Mouse (Mus musculus) cerebellum, postnatal 10 days (tissue): ENCODE data around the gene Prkar1a.
A peak's percentile ranks its signal among the peaks of the same experiment; 100 is the strongest.
"Not testable (repeated sequence)": the region's sequence is repeated elsewhere in the genome, so short reads cannot be mapped to it uniquely, and the experiment has no call there.

Experiments used
- DNase-seq, 2 experiments: peaks; one replicate each; pipeline ENCODE4 v3.0.0; 2021; ENCODE audit warnings: mixed read lengths in 2 of 2

The Prkar1a gene

DNA sequence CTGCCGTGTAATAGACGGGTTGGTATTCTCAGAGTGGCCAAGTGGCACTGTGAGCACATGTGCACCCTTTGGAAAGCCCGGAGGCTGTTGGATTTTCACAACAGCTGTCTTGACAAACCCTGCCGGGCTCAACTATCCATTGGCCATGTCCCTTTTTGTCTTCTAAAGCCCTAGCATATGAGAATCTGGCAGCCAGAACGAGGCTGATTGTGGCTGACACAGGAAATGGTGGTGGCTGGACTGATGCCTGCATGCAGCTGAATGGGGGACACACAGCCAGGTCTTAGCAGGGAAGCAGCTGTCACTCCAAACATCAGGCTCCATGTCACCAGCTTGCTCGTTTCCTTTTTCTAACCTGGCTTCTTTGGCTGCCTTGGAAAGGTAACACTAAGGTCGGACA, 695 bp upstream of the Prkar1a start:
- DNase-seq, result peak; percentile 86 to 90

DNA sequence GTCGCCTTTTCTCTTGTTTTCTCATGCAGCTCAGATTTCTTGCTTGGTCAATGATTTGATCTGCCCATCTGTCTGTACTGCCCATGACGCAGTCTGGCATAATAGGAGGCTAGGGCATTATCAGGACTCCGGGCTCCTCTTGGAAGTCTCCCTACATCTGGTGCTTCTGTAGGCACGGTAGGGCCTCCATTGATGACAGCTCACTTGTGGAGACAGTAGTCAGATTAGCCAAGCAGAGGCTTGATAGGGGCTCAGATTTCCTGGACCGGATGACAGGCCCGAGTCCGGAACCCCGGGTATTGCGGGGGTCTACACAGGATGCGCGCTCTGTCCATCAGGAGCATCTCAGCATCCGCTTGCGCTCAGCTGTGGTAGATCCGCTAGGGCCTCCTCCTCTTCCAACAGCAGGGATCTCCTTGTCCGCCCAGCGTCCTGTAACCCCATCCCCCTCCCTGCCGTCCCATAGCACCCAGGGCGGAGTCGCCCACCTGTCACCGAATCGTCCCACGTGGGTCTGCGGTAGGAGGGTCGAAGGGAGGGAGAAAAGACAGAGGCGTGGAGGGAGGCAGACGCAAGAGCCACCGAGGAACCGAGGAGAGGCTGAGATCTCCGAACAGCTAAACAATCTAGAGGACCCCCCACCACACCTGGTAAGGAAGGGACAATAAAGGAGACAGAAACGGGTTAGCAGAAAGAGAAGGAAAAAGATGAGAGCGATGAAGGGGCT, 933 bp downstream of the Prkar1a start:
- peak; percentile 94 to 95 for DNase-seq

GRCm38 (mm10) chr11:109650788-109651565, 1.8 kb downstream of the Prkar1a start:
- peak; percentile 97 to 98 for DNase-seq

DNA sequence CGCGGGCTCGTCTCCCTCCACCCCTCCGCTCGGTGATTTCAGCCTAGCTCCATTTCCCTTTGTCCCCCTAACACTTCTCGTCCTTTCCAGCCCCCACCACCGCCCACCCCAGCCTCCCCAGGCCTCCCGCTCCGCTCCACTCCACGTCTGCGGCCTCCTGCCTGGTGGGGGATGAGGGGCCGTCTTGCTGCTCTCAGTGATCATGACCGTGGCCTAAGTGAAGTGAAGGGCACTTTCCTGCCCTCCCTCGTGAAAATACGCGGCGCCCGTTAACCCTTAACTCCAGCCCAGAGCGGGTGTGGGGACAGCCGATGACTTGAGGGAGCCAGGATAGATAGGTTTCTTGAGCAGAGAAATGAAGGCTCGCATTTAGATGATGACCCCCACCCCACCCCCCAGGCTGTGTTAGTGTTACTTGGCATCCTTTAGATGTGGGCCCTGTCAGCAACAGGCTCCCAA, 2.4 kb downstream of the Prkar1a start:
- peak; percentile 57 to 61 for DNase-seq

- no peak for DNase-seq
Measured at GRCm38 (mm10) chr11:109652505-109652904, 3.3 kb downstream of the Prkar1a start.

DNA sequence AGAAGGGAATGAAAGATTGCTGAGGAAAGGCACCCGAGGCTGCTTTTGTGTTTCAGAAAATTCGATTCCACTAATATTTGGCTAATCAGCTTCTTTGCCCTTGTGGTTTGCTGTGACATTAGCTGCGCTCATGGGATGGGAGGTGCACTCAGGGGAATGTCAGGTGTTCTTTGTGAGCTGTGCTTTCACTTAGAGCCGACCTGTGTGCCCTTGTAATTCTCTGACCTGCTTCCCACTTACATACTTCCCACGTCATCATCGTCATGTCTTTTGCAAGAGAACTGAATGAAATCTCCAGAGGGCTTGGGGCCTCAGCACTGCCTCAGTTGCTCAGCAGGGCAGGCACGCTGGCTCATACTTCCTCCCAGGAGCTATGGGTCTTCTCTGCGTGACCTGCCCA, 4.0 kb downstream of the Prkar1a start:
- no peak for DNase-seq

DNA sequence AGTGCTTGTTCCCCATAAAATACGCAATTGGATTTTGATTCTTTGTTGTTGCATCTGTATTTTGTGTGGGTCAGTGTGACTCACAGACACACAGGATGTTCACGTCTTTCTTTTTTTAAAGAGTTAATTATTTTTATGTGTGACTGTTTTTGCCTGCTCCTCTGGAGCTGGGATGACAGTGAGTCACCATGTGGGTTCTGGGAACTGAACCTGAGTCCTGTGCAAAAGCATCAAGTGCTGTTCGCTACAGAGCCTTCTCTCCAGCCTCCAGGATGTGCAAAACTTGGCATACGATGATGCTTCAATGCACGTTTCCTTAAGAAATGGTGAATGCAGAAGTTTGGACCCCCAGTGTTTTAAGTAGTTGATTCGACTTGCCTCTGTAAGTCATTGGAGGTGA, 5.4 kb downstream of the Prkar1a start:
- no peak for DNase-seq

GRCm38 (mm10) chr11:109656232-109656631, 7.0 kb downstream of the Prkar1a start:
- no peak for DNase-seq

DNA sequence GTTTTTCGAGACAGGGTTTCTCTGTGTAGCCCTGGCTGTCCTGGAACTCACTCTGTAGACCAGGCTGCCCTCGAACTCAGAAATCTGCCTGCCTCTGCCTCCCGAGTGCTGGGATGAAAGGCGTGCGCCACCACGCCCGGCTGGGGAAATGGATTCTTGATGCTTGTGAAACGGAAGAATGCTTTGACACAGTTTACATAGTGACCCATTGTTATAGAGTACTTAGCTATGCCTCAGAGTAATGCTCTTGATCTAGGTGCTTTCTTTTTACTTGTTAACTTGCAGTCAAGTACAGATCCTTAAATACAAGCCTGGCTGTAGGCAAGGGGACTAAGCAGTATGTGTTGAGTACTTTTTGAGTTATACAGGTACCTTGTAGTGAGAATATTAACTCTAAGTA, 11.3 kb downstream of the Prkar1a start:
- not testable (repeated sequence) for DNase-seq

GRCm38 (mm10) chr11:109664293-109664692, 15.1 kb downstream of the Prkar1a start:
- no peak for DNase-seq

- DNase-seq, result no peak
Measured at GRCm38 (mm10) chr11:109665424-109665823, 16.2 kb downstream of the Prkar1a start.

- no peak for DNase-seq
Measured at GRCm38 (mm10) chr11:109666411-109666810, 17.2 kb downstream of the Prkar1a start.

GRCm38 (mm10) chr11:109667371-109667770, 18.2 kb downstream of the Prkar1a start:
- DNase-seq, result no peak

- no peak for DNase-seq
Measured at GRCm38 (mm10) chr11:109668115-109668725, 19.0 kb downstream of the Prkar1a start.

DNA sequence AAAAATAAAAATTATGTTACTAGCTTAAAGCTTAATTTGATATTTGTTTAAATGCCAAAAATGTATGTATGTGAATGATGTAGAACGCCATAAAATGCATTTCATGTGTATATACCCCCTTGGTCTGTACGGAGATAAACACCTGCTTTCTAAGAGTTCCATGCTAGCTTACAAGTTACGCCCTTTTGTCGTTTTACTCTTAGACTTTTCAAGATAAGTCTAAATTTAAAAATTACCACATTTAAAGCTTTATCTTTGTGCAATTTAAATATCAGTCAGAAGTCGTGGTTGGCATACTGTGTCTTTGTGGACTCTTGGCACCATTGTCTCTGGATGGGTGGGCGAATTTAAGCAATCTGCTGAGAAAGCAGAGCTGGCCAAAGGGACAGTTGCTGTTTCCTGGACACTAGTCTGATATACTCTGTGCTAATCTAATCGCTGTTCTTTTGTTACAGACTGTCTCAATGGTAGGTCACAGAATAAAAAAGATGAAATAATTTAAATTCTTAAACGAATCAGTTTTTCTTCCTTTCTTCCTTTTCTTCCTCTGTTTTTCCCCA, 20.0 kb downstream of the Prkar1a start:
- peak; percentile 38 to 42 for DNase-seq

- peak; percentile 34 to 68 for DNase-seq
Measured at GRCm38 (mm10) chr11:109670026-109670916, 21.1 kb downstream of the Prkar1a start.

DNA sequence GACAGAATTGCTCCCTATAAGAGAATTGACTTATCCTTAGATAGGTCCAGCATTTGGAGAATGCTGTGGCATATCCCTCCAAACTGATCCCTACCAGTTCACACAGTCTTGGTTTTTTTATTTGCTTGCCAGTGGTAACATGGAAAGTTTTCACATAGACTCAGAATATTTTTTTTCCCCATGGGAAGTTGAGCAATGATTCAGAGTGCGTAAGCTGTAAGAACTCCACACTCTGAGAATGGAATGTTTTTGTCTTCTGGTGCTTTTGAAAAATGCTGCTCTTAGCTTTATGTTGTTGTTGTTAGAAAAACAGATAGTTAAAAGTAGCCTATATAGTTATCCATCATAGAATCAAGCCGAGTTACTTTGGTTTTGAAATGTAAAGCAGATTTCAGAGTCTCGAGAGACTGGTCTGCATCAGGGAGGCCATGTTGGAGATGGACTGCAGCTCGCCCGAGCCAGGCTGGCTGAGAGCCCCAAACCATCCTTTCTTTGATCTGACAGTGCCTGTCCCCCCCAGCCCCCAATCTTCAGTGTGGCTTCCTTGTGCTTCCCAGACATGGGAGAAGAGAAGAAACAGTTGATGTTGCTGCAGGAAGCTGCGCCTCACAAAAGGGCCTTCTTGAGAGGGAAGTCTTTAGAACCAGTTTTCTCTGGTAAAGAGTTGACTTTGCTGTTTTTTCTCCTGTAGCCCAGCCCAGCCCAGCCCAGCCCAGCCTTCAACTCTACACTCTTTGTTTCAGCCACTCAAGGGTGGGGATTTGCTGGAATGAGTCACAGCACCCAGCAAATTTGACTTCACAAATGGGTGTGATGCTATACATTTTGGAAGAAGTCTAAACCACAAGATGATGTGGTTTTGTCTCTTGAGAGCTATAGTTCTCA, 22.2 kb downstream of the Prkar1a start:
- no peak for DNase-seq

DNA sequence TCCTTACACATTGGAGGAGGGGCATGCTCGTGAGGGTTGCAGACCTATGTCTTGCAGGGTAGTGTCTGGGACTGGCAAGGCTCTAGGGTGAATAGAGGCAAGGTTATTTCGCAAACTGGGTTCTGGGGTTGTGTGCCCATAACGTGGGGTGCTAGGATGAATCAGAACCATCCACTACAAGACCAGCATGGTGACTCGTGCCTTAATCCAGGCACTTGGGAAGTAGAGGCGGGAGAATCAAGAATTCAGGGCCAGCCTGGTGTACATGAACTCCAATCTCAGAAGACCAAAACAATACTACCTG, 22.8 kb downstream of the Prkar1a start:
- no peak for DNase-seq

DNA sequence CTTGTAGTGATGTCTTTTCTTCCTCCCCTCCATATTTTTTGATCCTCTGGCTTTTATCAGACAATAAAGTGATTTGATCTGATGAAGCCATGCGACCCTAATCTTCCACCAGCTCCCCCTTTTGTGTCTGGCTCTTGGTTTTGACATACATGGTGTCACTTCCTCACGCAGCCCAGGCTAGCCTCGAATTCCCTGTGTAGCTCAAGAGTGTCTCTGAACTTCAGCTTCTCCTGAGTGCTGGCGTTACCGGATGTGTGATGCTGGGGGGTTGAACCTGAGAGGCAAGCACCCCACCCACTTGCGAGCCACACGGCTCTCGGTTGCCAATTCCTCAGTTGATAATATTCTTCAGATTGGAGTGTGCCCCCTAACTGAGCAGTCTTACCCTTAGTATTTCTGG, 23.2 kb downstream of the Prkar1a start:
- no peak for DNase-seq

- peak; percentile 47 to 49 for DNase-seq
Measured at GRCm38 (mm10) chr11:109672881-109673739, 23.9 kb downstream of the Prkar1a start.
